Mouse (Mus musculus) urinary bladder, postnatal 36 days (tissue): ENCODE measurements around the gene 9530003J23Rik.

Experiments used
- DNase-seq, 2 experiments: peaks; one replicate each; pipeline ENCODE4 v3.0.0; 2022; ENCODE audit warnings: low spot score in 2 of 2, mixed read lengths in 1 of 2

Gene 9530003J23Rik

GRCm38 (mm10) chr10:117185399-117186089, 53.0 kb downstream of the 9530003J23Rik start:
- no peak for DNase-seq
